Mouse (Mus musculus): Measurements from ENCODE around the gene Nyap1.
"Not testable (repeated sequence)": the region's sequence is repeated elsewhere in the genome, so short reads cannot be mapped to it uniquely, and the experiment has no call there.

- not testable (repeated sequence) for TF ChIP-seq POLR2A (IDR thresholded peaks at IDR 0.05; ENCODE audit: borderline replicate concordance, extremely low read depth, low read depth, low read length); CTCF (IDR thresholded peaks at IDR 0.05; ENCODE audit: insufficient read depth, low read length)
Observed at GRCm38 (mm10) chr5:137750212-137750611, 8.8 kb upstream of the Nyap1 start.

All from lung, adult 2 months (tissue).